Mouse (Mus musculus): Measurements from ENCODE around the gene Exoc3l2.

- TF ChIP-seq CTCF (IDR thresholded peaks at IDR 0.05; ENCODE audit: low read depth) = no peak
- TF ChIP-seq EP300 (IDR thresholded peaks at IDR 0.05; ENCODE audit: low read depth) = no peak
Observed at GRCm38 (mm10) chr7:19441448-19442091, 21.6 kb upstream of the Exoc3l2 start.
